Mouse (Mus musculus): ENCODE results near the gene Sult2a7. TPM values are rescaled to one million over a fixed set of nuclear protein-coding genes. Genes with fewer than 3 reads are reported as not detected.

Gene Sult2a7
- total and polyA plus RNA-seq, 3 experiments = not detected

- H3K79me2 ChIP-seq (replicated peaks; ENCODE audit: control insufficient read depth, extremely low read depth, insufficient read depth, poor library complexity, severe bottlenecking) = no peaks in the 10 kb centered on the region
- H3K27ac ChIP-seq (ENCODE audit: insufficient read depth, low read depth) = no peak overlapping the region
- in situ Hi-C loops (cut with MboI; ENCODE audit: low pct_ligation_motif_present, low pct_unique_long_range_greater_than_20kb, low sequenced_read_pairs) (no loop called here), dilution Hi-C loops (cut with MboI; ENCODE audit: extremely low pct_ligation_motif_present, extremely low pct_unique_long_range_greater_than_20kb, low sequenced_read_pairs) (no loop called here)
- no peak for TF ChIP-seq CHD1 (IDR thresholded peaks at IDR 0.05; ENCODE audit: low read depth, low read length)
- no peak for TF ChIP-seq HCFC1 (IDR thresholded peaks at IDR 0.05; ENCODE audit: low read depth, low read length)
- no peak for TF ChIP-seq SIN3A (IDR thresholded peaks at IDR 0.05; ENCODE audit: low read length)
- TF ChIP-seq EP300 (IDR thresholded peaks at IDR 0.05; ENCODE audit: low read length) = no peak
- TF ChIP-seq ZNF384 (IDR thresholded peaks at IDR 0.05; ENCODE audit: low read depth, low read length) = no peak
- no peak for TF ChIP-seq CHD2 (IDR thresholded peaks at IDR 0.05; ENCODE audit: low read length)
- no peak for TF ChIP-seq MXI1 (IDR thresholded peaks at IDR 0.05; ENCODE audit: low read depth, low read length)
- TF ChIP-seq TBP (conservative IDR thresholded peaks at IDR 0.05; ENCODE audit: low read depth, low read length) = no peak
- TF ChIP-seq MAX (IDR thresholded peaks at IDR 0.05; ENCODE audit: low read length) = no peak
- TF ChIP-seq UBTF (IDR thresholded peaks at IDR 0.05; ENCODE audit: low read depth, low read length) = no peak
- TF ChIP-seq IRF4 (IDR thresholded peaks at IDR 0.05; ENCODE audit: low read depth, low read length) = no peak
- TF ChIP-seq MYC (IDR thresholded peaks at IDR 0.05; ENCODE audit: low read depth, low read length) = no peak
- no peak for TF ChIP-seq SMC3 (IDR thresholded peaks at IDR 0.05; ENCODE audit: low read depth, low read length)
- DNase-seq (ENCODE audit: extremely low read depth) = no peak
- no peak overlapping the region for H3K4me2 ChIP-seq (ENCODE audit: insufficient read depth, low read depth, poor library complexity, severe bottlenecking)
- no peak overlapping the region for H3K4me3 ChIP-seq (replicated peaks in 1 of 3; ENCODE audit: low read depth in 2 of 3, low read length in 2 of 3, poor library complexity in 1 of 3)
- H3K4me1 ChIP-seq (ENCODE audit: control insufficient read depth in 1 of 2, insufficient read depth in 2 of 2) = no peaks in the 10 kb centered on the region
- H3K27me3 ChIP-seq (replicated peaks) = no peaks in the 10 kb centered on the region
- no peak overlapping the region for H3K9ac ChIP-seq (ENCODE audit: insufficient read depth, low read depth)
- H3K36me3 ChIP-seq (replicated peaks in 1 of 2; ENCODE audit: control insufficient read depth in 1 of 2, insufficient read depth in 1 of 2, low read length in 1 of 2) = no peaks in the 10 kb centered on the region
- H3K9me3 ChIP-seq (replicated peaks; ENCODE audit: low read length) = peaks cover 37% of the 10 kb centered on the region
These were observed 24.3 kb upstream of the Sult2a7 start for GRCm38 (mm10) chr7:14518301-14518700.

- no peaks in the 10 kb centered on the region for H3K36me3 ChIP-seq (replicated peaks in 1 of 2; ENCODE audit: control insufficient read depth in 1 of 2, insufficient read depth in 1 of 2, low read length in 1 of 2)
- no peak overlapping the region for H3K4me3 ChIP-seq (replicated peaks in 1 of 3; ENCODE audit: low read depth in 2 of 3, low read length in 2 of 3, poor library complexity in 1 of 3)
- no peak overlapping the region for H3K4me2 ChIP-seq (ENCODE audit: insufficient read depth, low read depth, poor library complexity, severe bottlenecking)
- H3K9me3 ChIP-seq (replicated peaks; ENCODE audit: low read length) = peaks cover 20% of the 10 kb centered on the region
- no peak for DNase-seq (ENCODE audit: extremely low read depth)
- H3K27ac ChIP-seq (ENCODE audit: insufficient read depth, low read depth) = no peak overlapping the region
- no peaks in the 10 kb centered on the region for H3K27me3 ChIP-seq (replicated peaks)
- no peaks in the 10 kb centered on the region for H3K4me1 ChIP-seq (ENCODE audit: control insufficient read depth in 1 of 2, insufficient read depth in 2 of 2)
- dilution Hi-C loops (cut with MboI; ENCODE audit: extremely low pct_ligation_motif_present, extremely low pct_unique_long_range_greater_than_20kb, low sequenced_read_pairs) = no loop called here
- in situ Hi-C loops (cut with MboI; ENCODE audit: low pct_ligation_motif_present, low pct_unique_long_range_greater_than_20kb, low sequenced_read_pairs) = no loop called here
- H3K79me2 ChIP-seq (replicated peaks; ENCODE audit: control insufficient read depth, extremely low read depth, insufficient read depth, poor library complexity, severe bottlenecking) = no peaks in the 10 kb centered on the region
- H3K9ac ChIP-seq (ENCODE audit: insufficient read depth, low read depth) = no peak overlapping the region
- TF ChIP-seq MYC (IDR thresholded peaks at IDR 0.05; ENCODE audit: low read depth, low read length) (no peak), SIN3A (IDR thresholded peaks at IDR 0.05; ENCODE audit: low read length) (no peak), MXI1 (IDR thresholded peaks at IDR 0.05; ENCODE audit: low read depth, low read length) (no peak), MEF2A (IDR thresholded peaks at IDR 0.05; ENCODE audit: borderline replicate concordance, low read depth, low read length) (no peak), POLR2A (IDR thresholded peaks at IDR 0.05; ENCODE audit: low read depth, low read length) (no peak), UBTF (IDR thresholded peaks at IDR 0.05; ENCODE audit: low read depth, low read length) (no peak), TCF12 (IDR thresholded peaks at IDR 0.05; ENCODE audit: low read depth, low read length) (no peak), USF1 (IDR thresholded peaks at IDR 0.05; ENCODE audit: low read depth, low read length) (no peak), GABPA (IDR thresholded peaks at IDR 0.05; ENCODE audit: insufficient replicate concordance, low read depth, low read length) (no peak), ETS1 (conservative IDR thresholded peaks at IDR 0.05; ENCODE audit: low read depth, low read length) (no peak), CTCF (conservative IDR thresholded peaks at IDR 0.05 in 1 of 2, IDR thresholded peaks at IDR 0.05 in 1 of 2; ENCODE audit: low read depth in 2 of 2, low read length in 2 of 2) (no peak), HCFC1 (IDR thresholded peaks at IDR 0.05; ENCODE audit: low read depth, low read length) (no peak), TBP (conservative IDR thresholded peaks at IDR 0.05; ENCODE audit: low read depth, low read length) (no peak), MAX (IDR thresholded peaks at IDR 0.05; ENCODE audit: low read length) (no peak), ZKSCAN1 (IDR thresholded peaks at IDR 0.05; ENCODE audit: borderline replicate concordance, low read depth, low read length) (no peak), ZMIZ1 (IDR thresholded peaks at IDR 0.05; ENCODE audit: low read depth, low read length) (no peak), KAT2A (IDR thresholded peaks at IDR 0.05; ENCODE audit: insufficient replicate concordance, low read length) (no peak), NELFE (IDR thresholded peaks at IDR 0.05; ENCODE audit: low read depth, low read length) (no peak), JUND (conservative IDR thresholded peaks at IDR 0.05; ENCODE audit: low read depth, low read length) (no peak), POLR2AphosphoS2 (IDR thresholded peaks at IDR 0.05; ENCODE audit: low read depth, low read length) (no peak)
These were observed 1.1 kb downstream of the Sult2a7 start for GRCm38 (mm10) chr7:14492886-14493285.

All from CH12.LX (cell line).